Mouse (Mus musculus) cerebellum, adult 2 months (tissue): Measurements from ENCODE around the gene Serpina10.
"Not testable (repeated sequence)": the region's sequence is repeated elsewhere in the genome, so short reads cannot be mapped to it uniquely, and the experiment has no call there.

Source experiments
- CTCF ChIP-seq: fragments of 200-500 bp; IDR thresholded peaks from 2 replicates; pipeline ENCODE4 v1.5.1; 2011; ENCODE audit warnings: low read depth, mild to moderate bottlenecking, control low read depth, low read length, moderate library complexity, borderline replicate concordance; ENCODE audit not compliant: insufficient read depth
- POLR2A ChIP-seq: fragments of 200-500 bp; IDR thresholded peaks from 2 replicates; pipeline ENCODE4 v1.6.1; 2011; ENCODE audit warnings: low read length, control low read depth, borderline replicate concordance; ENCODE audit not compliant: insufficient read depth

DNA sequence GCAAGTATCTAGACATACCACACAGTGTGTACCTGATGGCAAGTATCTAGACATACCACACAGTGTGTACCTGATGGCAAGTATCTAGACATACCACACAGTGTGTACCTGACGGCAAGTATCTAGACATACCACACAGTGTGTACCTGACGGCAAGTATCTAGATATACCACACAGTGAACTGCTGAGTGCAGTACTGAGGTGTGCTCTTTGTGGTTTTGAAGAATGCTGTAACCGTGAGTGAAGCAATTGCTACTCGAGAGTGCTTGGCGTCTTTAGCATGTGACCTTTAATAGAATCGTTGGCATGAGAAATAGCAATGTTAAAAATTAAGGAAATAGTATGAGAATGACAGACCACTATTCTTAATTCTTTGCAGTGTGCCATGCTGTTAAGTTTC lies 53.1 kb downstream of the Serpina10 start:
- TF ChIP-seq CTCF, POLR2A: not testable (repeated sequence)
